Mouse (Mus musculus) liver, embryonic 12.5 days (tissue): Measurements from ENCODE around the gene Hmgb3. TPM values are rescaled to one million over a fixed set of nuclear protein-coding genes. Genes with fewer than 3 reads are reported as not detected.

Experiments
- ATAC-seq: fragments of 200-750 bp; cut with Nextera tagmentation; 2 replicates; pipeline ENCODE4 v1.8.0; 2017; ENCODE audit warnings: moderate number of reproducible peaks, mild to moderate bottlenecking, moderate library complexity
- H3K27ac ChIP-seq: fragments of 300-500 bp; sonication (generic); 2 replicates; pipeline ENCODE4 v1.5.1; 2016; ENCODE audit warnings: mild to moderate bottlenecking
- H3K27me3 ChIP-seq: fragments of 300-500 bp; sonication (generic); replicated peaks from 2 replicates; pipeline ENCODE4 v1.6.1; 2016; ENCODE audit warnings: mild to moderate bottlenecking, moderate library complexity
- H3K36me3 ChIP-seq: fragments of 300-500 bp; sonication (generic); 2 replicates; pipeline ENCODE4 v1.6.1; 2016; ENCODE audit warnings: mild to moderate bottlenecking, moderate library complexity
- H3K4me1 ChIP-seq: fragments of 300-500 bp; sonication (generic); 2 replicates; pipeline ENCODE4 v1.6.1; 2016
- H3K4me2 ChIP-seq: fragments of 300-500 bp; sonication (generic); 2 replicates; pipeline ENCODE4 v1.6.1; 2016; ENCODE audit warnings: mild to moderate bottlenecking, moderate library complexity
- H3K4me3 ChIP-seq: fragments of 300-500 bp; sonication (generic); 2 replicates; pipeline ENCODE4 v1.5.1; 2016; ENCODE audit warnings: mild to moderate bottlenecking, moderate library complexity
- H3K9ac ChIP-seq: fragments of 300-500 bp; sonication (generic); 2 replicates; pipeline ENCODE4 v1.6.1; 2016; ENCODE audit warnings: mild to moderate bottlenecking, moderate library complexity
- H3K9me3 ChIP-seq: fragments of 300-500 bp; sonication (generic); replicated peaks from 2 replicates; pipeline ENCODE4 v1.6.1; 2016; ENCODE audit warnings: mild to moderate bottlenecking, moderate library complexity
- WGBS: fragments of 180-500 bp; shearing (Covaris S2); methylation state at CpG from one replicate; pipeline ENCODE4 v1.1.7; 2016; ENCODE audit not compliant: insufficient replicate concordance; 5-methylcytosine and 5-hydroxymethylcytosine counted together
- polyA plus RNA-seq: library from polyadenylated mRNA; unstranded; fragments of >200 nt; fragmentation: Nextera tagmentation; extraction: Ambion mirVana; gene quantifications from 2 replicates; pipeline ENCODE4 v1.2.1, GENCODE M21; 2016

The Hmgb3 gene
- polyA plus RNA-seq, 1 experiment from 2014 or later, result 321 TPM

DNA sequence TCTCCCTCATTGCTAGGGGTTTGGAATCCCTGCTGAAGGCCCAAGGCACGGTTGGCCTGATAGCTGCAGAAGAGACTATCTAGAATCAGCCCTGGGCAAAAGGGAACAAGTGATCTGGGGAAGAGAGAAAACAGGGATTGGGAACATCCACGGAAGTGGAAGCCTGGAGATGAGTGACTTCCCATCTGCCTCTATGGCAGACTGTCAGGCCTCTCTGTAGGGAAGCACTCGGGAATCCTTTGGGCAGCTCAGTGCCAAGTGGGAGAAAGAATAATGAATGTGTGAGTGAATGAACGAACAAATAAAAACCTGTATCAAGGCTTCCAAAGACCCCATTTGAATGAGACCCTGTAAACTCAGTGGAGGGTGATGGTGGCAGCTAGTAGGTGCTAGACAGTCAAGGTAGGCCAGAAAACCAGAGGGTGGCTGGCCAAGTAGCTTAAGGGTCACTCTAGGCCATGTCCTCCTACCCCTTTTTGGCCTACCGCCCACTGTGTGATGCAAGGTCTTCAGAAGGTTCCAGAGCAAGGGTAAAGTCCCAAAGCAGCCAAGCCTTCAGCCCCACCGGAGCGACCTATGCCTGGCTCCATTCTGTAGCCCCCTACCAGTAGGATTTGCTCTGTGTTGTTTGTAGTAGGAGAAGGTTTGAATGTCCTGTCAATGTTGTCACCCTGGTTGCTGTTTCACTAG lies 14.8 kb upstream of the Hmgb3 start:
- no peak for ATAC-seq
- 70% methylated on average over 7 of the region's 7 CpGs for WGBS
- Histone ChIP-seq H3K4me3 (no peak overlapping the region), H3K36me3 (no peaks in the 10 kb centered on the region), H3K9ac (no peak overlapping the region), H3K27ac (peak overlapping the region; percentile 40), H3K9me3 (no peaks in the 10 kb centered on the region), H3K27me3 (0 out of 2 replicates have a peak, but pooled peaks cover 4% of the 10 kb centered on the region), H3K4me2 (no peak overlapping the region), H3K4me1 (peaks cover 54% of the 10 kb centered on the region)

DNA sequence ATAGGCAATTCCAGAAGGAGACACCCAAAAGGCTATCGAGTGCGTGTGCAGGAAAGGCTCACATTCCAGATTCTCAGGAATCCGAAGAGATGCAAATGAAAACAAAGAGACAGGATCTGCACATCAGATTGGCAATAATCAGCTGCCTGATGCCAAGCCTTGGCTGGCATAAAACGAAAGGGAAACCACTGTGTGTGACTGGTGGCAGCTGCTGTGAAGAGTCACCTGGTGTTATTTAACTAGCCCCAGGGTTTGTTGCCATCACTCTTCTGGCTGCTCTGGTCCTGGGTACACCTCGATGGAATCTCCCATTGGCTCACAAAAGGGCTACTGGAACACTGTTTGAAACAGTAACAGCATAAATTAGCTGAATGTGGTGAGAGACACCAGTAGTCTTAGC lies 11.0 kb upstream of the Hmgb3 start:
- no peaks in the 10 kb centered on the region for H3K9me3 ChIP-seq
- 42% methylated on average over 5 of the region's 5 CpGs for WGBS
- H3K36me3 ChIP-seq, result no peaks in the 10 kb centered on the region
- no peaks in the 10 kb centered on the region for H3K27me3 ChIP-seq
- ATAC-seq, result peak; percentile 26; the same call in 1 of the 2 replicates
- peak overlapping the region; percentile 46; the same call in 1 of the 2 replicates for H3K9ac ChIP-seq
- peak overlapping the region; percentile 55 for H3K4me2 ChIP-seq
- peaks cover 74% of the 10 kb centered on the region for H3K4me1 ChIP-seq
- peak overlapping the region; percentile 91 for H3K27ac ChIP-seq
- no peak overlapping the region for H3K4me3 ChIP-seq

GRCm38 (mm10) chrX:71545163-71545562 lies 10.6 kb upstream of the Hmgb3 start:
- Histone ChIP-seq H3K27ac (peak overlapping the region; percentile 91), H3K4me1 (peaks cover 78% of the 10 kb centered on the region), H3K9ac (peak overlapping the region; percentile 46; the same call in 1 of the 2 replicates), H3K9me3 (no peaks in the 10 kb centered on the region), H3K36me3 (no peaks in the 10 kb centered on the region), H3K27me3 (no peaks in the 10 kb centered on the region), H3K4me2 (peak overlapping the region; percentile 55), H3K4me3 (no peak overlapping the region)
- peak; percentile 92 for ATAC-seq
- 30% methylated on average over 2 of the region's 2 CpGs for WGBS

GRCm38 (mm10) chrX:71556115-71556941 lies 610 bp downstream of the Hmgb3 start:
- H3K27me3 ChIP-seq, result 0 out of 2 replicates have a peak, but pooled peaks cover 2% of the 10 kb centered on the region
- ATAC-seq, result peak; percentile 67
- peaks cover 8% of the 10 kb centered on the region for H3K4me1 ChIP-seq
- peak overlapping the region; percentile 75 for H3K4me2 ChIP-seq
- H3K36me3 ChIP-seq, result peaks cover 26% of the 10 kb centered on the region
- peak overlapping the region; percentile 84 for H3K4me3 ChIP-seq
- 0 out of 2 replicates have a peak, but pooled peaks cover 5% of the 10 kb centered on the region for H3K9me3 ChIP-seq
- 12% methylated on average over 78 of the region's 112 CpGs for WGBS
- H3K9ac ChIP-seq, result peak overlapping the region; percentile 95
- peak overlapping the region; percentile 95 for H3K27ac ChIP-seq

DNA sequence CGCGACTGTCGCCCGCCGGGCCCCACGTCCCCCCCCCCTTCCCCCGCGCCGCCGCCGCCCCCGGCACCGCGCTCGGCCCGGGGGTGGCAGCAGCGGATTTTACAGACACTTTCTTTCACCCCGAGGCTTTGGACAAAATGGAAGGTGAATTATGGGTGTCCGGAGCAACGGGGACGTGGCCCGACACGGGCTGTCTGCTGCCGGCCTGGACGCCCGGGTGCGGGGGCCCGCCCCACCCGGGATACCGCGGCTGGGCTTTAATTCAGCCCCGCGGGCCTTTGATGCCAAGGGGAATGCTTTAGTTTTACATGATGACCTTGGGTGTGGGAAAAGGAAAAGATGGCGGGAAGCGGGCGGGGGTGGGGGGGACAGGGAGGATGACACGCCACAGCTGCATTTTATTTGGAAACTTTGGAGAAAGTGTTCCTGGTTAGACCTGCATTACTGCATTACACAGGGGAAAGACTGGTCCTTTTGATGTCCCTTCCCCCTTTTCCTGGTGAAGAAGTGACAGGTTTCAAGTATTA lies 1.3 kb downstream of the Hmgb3 start:
- peak overlapping the region; percentile 95 for H3K27ac ChIP-seq
- H3K4me1 ChIP-seq, result peaks cover 8% of the 10 kb centered on the region
- peak overlapping the region; percentile 95 for H3K9ac ChIP-seq
- H3K9me3 ChIP-seq, result 0 out of 2 replicates have a peak, but pooled peaks cover 5% of the 10 kb centered on the region
- H3K4me3 ChIP-seq, result peak overlapping the region; percentile 84
- H3K36me3 ChIP-seq, result peaks cover 32% of the 10 kb centered on the region
- 0 out of 2 replicates have a peak, but pooled peaks cover 2% of the 10 kb centered on the region for H3K27me3 ChIP-seq
- no peak for ATAC-seq
- H3K4me2 ChIP-seq, result peak overlapping the region; percentile 75
- WGBS, result 11% methylated on average over 23 of the region's 37 CpGs

DNA sequence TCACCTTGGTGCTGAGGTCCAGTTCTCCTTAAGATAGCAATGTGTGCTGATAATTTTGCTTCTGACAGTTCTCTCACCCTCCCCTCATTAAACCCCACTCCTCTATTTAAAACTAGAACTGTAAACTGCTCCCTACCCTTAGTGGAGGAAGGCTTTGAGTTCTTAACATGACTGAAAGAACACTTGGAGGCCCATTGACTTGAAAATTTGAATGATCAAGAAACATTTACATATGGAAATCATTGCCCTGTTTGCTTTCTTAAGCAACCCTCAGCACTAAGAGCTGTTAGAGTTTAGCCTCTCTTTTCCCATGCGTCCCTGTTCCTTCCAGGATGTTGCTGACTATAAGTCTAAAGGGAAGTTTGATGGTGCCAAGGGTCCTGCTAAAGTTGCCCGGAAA lies 3.6 kb downstream of the Hmgb3 start:
- H3K4me3 ChIP-seq, result no peak overlapping the region
- no peaks in the 10 kb centered on the region for H3K27me3 ChIP-seq
- H3K36me3 ChIP-seq, result peaks cover 32% of the 10 kb centered on the region
- no peak for ATAC-seq
- H3K27ac ChIP-seq, result no peak overlapping the region
- no peak overlapping the region for H3K9ac ChIP-seq
- no peak overlapping the region for H3K4me2 ChIP-seq
- H3K9me3 ChIP-seq, result 0 out of 2 replicates have a peak, but pooled peaks cover 5% of the 10 kb centered on the region
- H3K4me1 ChIP-seq, result peaks cover 8% of the 10 kb centered on the region
- 57% methylated on average over 2 of the region's 2 CpGs for WGBS

DNA sequence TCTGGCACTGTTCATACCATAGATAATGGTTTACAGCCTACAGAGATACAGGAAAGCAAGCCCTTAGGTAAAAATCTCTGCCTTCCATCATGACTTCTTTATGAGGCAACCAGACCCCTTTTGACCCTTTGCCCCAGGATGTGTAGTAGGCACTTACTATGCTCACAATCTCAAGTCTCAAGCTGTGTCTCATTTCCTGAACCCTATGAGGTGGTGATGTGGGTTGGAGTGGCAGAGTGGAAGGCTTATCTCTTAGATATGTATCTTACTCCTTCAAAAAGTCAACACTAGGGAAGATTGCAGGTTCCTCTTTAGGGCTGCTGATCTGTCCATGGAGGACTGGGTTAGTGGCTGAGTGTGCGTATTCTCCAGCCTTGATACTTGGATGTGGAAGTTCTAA lies 5.1 kb downstream of the Hmgb3 start:
- Histone ChIP-seq H3K4me2 (no peak overlapping the region), H3K9ac (no peak overlapping the region), H3K4me3 (no peak overlapping the region), H3K27ac (no peak overlapping the region), H3K27me3 (no peaks in the 10 kb centered on the region), H3K9me3 (0 out of 2 replicates have a peak, but pooled peaks cover 5% of the 10 kb centered on the region), H3K36me3 (peaks cover 32% of the 10 kb centered on the region), H3K4me1 (no peaks in the 10 kb centered on the region)
- no peak for ATAC-seq
- WGBS, result 95% methylated on average over 1 of the region's 1 CpGs

DNA sequence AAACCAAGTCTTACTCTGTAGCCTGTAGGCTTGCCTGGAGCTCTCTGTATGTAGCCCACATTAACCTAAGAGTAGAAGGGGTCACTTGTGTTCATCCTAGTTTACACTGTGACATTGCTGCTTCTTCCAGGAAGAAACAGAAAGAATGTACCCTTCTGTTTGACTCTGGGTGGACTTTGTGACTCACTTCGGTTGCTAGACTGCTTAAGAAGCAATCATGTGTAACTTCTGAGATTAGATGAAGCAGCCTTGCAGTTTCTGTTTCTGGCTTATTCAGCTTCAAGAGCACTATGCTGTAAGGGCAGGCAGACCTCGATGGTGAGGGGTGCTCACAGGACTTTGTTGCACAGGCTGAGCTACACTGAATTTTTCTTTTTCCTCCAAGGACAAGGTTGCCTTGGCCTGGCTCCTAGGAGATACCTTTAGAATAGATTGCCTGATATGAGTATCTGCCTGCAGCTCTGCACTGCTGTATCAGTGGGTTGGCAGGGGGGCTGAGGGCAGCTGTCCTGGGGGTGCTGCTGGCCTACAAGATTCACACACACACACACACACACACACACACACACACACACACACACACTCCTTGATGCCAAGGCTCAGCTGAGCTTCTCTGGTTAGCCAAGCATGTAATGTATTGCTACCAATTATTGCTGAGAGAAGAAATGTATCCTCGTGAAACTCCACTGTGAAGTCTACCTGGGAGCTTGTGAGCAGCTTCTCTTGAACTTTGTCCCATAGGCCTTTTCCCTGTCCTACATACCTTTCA lies 17.6 kb downstream of the Hmgb3 start:
- WGBS, result 66% methylated on average over 3 of the region's 3 CpGs
- H3K36me3 ChIP-seq, result no peaks in the 10 kb centered on the region
- ATAC-seq, result no peak

GRCm38 (mm10) chrX:71575550-71575949 lies 19.8 kb downstream of the Hmgb3 start:
- Histone ChIP-seq H3K9me3 (no peaks in the 10 kb centered on the region), H3K36me3 (no peaks in the 10 kb centered on the region), H3K27me3 (no peaks in the 10 kb centered on the region), H3K4me2 (no peak overlapping the region), H3K4me1 (peaks cover 18% of the 10 kb centered on the region), H3K27ac (no peak overlapping the region), H3K4me3 (no peak overlapping the region), H3K9ac (no peak overlapping the region)
- WGBS, result 22% methylated on average over 2 of the region's 2 CpGs
- ATAC-seq, result no peak

More for the DNA sequence above, 17.6 kb downstream of the Hmgb3 start:
- no peaks in the 10 kb centered on the region for H3K9me3 ChIP-seq
- H3K27me3 ChIP-seq, result no peaks in the 10 kb centered on the region
- peaks cover 18% of the 10 kb centered on the region for H3K4me1 ChIP-seq
- no peak overlapping the region for H3K9ac ChIP-seq
- H3K4me2 ChIP-seq, result no peak overlapping the region
- no peak overlapping the region for H3K27ac ChIP-seq
- no peak overlapping the region for H3K4me3 ChIP-seq

GRCm38 (mm10) chrX:71589181-71589580 lies 33.5 kb downstream of the Hmgb3 start:
- WGBS, result 35% methylated on average over 1 of the region's 1 CpGs
- Histone ChIP-seq H3K4me1 (no peaks in the 10 kb centered on the region), H3K9me3 (no peaks in the 10 kb centered on the region), H3K36me3 (no peaks in the 10 kb centered on the region), H3K9ac (no peak overlapping the region), H3K27me3 (no peaks in the 10 kb centered on the region; the same call in 1 of the 2 replicates), H3K4me3 (no peak overlapping the region), H3K4me2 (no peak overlapping the region), H3K27ac (no peak overlapping the region)
- no peak for ATAC-seq

GRCm38 (mm10) chrX:71601052-71601611 lies 45.4 kb downstream of the Hmgb3 start:
- 0 out of 2 replicates have a peak, but pooled peaks cover 4% of the 10 kb centered on the region for H3K4me1 ChIP-seq
- peak overlapping the region; percentile 70 for H3K4me2 ChIP-seq
- peaks cover 28% of the 10 kb centered on the region for H3K27me3 ChIP-seq
- H3K9me3 ChIP-seq, result no peaks in the 10 kb centered on the region
- H3K27ac ChIP-seq, result no peak overlapping the region
- WGBS, result 10% methylated on average over 18 of the region's 25 CpGs
- no peaks in the 10 kb centered on the region for H3K36me3 ChIP-seq
- no peak overlapping the region for H3K9ac ChIP-seq
- peak overlapping the region; percentile 30; the same call in 1 of the 2 replicates for H3K4me3 ChIP-seq
- peak; percentile 46; the same call in 1 of the 2 replicates for ATAC-seq
